Mouse (Mus musculus): ENCODE data around the gene Gm28230.

Gm28230 gene

DNA sequence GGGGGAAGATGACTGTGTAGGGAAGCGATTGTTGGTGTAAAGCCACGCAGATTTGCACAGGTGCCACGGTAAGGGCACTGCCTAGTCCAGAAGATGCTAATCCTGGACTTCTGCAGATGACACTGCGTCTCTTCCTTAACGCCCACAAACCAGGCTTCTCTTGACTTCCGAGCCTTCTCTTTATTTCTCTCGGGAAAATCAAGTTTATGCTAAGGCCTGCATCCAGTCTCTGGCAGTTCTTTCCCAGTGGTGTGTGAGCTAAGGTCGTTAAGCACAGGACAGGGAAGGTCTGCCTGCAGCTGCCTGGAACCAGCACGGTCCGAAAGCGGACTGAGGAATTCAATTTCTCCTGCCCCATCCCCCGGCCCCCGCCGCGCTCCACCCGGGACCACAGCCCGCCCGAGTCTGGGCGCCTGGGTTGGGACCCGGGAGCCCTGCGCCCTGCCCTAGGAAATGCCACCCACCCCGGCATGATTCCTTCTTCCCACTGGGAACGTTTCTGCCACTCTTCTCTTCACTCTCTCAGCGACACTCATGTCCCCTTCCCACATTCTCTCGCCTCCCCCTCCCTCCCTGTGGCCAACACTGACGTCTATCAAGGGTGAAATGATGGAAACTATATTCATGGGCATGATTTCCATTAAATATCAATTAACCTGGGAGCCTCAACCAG lies 22.7 kb upstream of the Gm28230 start:
- no peak for DNase-seq (ENCODE audit: low spot score in 2 of 2)

DNA sequence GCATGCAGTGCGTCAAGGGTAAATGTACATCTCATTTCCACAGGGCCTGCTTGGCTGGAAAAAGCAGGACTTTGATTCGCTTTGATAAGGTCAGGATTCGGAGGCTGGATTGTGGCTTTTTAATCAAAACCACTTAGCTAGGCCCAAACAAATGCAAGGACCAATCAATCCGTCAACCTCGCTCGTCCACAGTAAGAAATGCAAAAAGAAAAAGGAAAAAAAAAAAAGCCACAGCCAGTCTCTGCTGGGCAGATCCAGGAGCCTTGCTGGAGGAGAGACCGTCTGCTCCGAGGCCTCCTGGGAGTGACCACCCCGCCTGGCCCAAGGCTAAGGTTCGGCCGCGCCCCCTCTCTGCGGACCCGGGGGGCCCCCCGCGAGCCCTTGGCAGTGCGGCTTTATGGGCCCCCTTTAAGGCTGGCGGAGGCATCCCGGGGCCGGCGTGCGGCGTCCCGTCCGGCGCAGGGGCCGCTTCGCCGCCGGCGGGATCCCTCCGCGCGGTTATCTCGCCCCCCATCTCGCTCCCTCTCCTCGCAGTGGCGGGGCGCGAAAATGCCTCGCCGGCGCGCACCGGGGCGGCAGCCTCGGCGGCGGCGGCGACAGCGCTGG lies 22.0 kb upstream of the Gm28230 start, which contains the start of gene Hoxd8:
TSS of gene Hoxd8 (plus strand) at position 223 of the 606 bp plus-strand sequence.
- peak; percentile 86 to 87 for DNase-seq (ENCODE audit: low spot score in 2 of 2)

DNA sequence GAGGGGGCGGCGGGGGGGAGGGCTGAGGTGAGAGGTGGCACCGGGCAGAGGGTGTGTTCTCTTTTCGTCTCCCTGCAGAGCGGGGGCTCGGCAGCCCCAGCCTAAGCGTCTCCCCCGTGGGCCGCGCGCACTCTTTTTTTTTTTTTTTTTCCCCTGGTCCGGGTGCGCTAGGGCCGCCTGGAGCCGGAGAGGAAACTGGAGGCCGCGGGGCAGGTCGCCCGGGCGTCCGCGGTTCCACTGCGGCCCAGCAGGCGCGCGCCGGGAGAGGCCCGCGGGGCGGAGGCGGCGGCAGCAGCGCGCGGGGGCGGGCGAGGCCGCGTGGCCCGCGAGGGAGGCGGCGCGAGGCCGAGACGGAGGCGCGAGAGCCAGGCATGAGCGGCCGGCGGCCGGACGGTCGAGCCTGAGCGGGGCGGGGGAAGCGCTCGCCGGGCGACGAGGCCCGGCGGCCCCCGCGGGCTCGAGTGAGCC lies 21.5 kb upstream of the Gm28230 start:
- DNase-seq (ENCODE audit: low spot score in 2 of 2), result no peak

DNA sequence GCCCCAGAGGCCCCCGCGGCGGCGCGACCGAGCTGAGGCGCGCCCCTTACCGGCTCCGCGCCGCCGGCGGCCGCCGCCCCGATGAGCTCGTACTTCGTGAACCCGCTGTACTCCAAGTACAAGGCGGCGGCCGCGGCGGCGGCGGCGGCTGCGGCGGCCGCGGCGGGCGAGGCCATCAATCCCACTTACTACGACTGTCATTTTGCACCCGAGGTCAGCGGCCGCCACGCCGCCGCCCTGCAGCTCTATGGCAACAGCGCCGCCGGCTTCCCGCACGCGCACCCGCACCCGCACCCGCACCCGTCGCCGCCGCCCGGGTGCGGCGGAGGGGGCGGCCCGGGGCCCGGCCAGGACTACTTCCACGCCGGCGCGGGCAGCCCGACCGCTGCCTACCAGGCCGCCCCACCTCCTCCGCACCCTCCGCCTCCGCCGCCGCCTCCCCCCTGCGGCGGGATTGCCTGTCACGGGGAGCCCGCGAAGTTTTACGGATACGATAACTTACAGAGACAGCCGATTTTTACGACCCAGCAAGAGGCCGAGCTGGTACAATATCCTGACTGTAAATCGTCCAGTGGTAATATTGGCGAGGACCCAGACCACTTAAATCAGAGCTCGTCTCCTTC lies 20.9 kb upstream of the Gm28230 start:
- DNase-seq (ENCODE audit: low spot score in 2 of 2), result peak in 1 of 2 experiments; percentile 79

GRCm38 (mm10) chr2:74706393-74706960 lies 20.1 kb upstream of the Gm28230 start:
- no peak for DNase-seq (ENCODE audit: low spot score in 2 of 2)

DNA sequence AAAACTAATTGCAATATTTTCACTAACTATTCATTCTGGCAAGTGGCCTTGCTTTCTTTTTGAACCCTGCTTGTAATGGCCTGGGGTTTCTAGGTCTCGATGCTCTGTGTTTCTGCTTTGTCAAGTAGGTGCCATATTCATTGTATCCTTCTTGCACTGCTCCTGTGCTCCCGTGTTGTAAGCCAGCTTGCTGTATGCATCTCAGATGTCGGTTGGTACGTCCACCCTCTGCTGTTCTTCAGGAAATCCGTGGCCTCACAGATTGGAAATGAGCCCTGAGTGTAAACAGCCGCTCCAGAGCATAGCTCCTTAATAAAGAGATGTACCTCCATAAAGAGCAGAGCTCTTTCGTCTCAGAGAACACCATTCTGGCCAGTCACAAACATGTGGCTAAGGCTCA lies 18.9 kb upstream of the Gm28230 start:
- DNase-seq (ENCODE audit: low spot score in 2 of 2), result no peak

GRCm38 (mm10) chr2:74708676-74709075 lies 17.9 kb upstream of the Gm28230 start:
- no peak for DNase-seq (ENCODE audit: low spot score in 2 of 2)

- DNase-seq (ENCODE audit: low spot score in 2 of 2), result no peak
Observed at GRCm38 (mm10) chr2:74709465-74710419, 16.8 kb upstream of the Gm28230 start.

DNA sequence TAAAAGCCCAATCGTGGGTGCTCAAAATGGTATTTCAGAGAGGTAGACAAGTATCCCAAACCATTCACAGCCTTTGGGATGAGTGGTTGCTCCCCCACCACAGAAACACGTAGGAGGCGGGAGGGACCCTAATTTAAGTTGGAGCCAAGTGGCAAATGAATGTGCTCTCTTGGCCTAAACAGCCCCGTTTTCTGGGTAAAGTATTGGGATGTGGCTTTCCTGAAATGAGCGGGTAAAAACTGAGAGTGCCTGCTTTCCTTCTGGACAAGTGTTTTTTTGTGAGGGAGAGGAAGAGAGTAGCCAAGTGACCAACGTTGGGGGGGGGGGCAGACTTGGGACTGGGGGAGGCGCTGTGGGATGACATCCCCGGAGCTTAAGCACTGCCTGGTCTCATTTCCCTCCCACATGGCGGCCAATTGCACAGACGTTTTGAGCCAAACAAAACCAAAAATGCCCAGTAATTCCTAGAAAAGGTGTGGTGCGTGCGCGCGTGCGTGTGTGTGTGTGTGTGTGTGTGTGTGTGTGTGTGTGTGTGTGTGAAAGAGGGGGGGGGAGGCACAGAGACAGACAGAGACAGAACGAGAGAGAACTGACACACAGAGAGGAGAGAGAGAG lies 15.5 kb upstream of the Gm28230 start:
- no peak for DNase-seq (ENCODE audit: low spot score in 2 of 2)

GRCm38 (mm10) chr2:74711721-74712621 lies 14.6 kb upstream of the Gm28230 start, which contains the start of the genes Hoxd3 and Hoxd4:
Hoxd3 (plus strand) TSS chr2:74711927.
Hoxd4 (plus strand) TSS chr2:74711929.
- DNase-seq (ENCODE audit: low spot score in 2 of 2), result no peak

GRCm38 (mm10) chr2:74713239-74714150 lies 13.0 kb upstream of the Gm28230 start:
- DNase-seq (ENCODE audit: low spot score in 2 of 2), result no peak

DNA sequence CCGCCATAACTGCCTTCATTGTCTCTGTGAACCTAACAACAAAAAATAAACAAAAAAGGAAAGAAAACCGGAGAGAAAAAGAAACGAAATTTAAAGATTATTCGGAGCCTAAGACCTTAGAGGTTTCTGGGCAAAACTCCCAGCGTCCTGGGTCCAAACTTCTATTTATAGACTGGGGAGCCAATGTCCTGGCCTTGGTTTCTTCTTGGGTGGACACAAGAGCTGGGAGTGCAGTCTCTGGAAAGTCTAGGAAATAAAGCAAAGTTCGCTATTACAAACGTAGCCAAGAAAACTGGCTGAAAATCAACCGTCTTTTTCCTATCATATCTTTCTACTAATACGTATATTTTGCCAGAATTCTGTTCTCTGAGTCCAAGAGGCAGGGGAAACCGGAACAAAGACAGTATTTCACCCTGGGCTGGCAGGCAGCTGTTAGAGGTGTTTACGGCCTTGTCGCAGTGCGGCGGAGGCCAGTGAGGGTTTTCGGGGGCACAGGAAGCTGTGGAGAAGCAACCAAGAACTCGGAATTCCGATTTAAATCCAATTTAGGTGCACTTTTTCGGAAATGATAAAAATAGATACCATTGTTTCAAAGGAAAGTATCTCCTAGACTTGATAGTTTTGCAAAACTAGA lies 12.3 kb upstream of the Gm28230 start:
- no peak for DNase-seq (ENCODE audit: low spot score in 2 of 2)

DNA sequence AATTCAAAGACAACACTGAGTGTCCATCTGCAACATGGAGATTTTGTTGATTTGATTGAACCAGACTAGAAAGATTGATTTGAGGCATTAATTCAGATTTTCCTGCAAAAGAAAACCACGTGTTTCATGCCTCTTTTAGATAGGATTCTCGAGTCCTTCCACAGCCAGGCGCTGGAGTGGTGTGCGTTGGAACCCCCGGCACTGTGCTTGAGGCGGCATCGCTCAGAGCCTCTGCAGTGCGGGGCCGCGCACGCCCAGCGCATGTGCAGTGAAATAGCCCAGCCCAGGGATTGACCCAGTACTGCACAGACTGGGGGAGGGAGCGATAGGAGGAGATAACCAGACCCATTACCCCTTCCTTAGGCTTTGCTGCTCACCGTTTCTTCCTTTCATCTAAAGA lies 11.6 kb upstream of the Gm28230 start:
- no peak for DNase-seq (ENCODE audit: low spot score in 2 of 2)

DNA sequence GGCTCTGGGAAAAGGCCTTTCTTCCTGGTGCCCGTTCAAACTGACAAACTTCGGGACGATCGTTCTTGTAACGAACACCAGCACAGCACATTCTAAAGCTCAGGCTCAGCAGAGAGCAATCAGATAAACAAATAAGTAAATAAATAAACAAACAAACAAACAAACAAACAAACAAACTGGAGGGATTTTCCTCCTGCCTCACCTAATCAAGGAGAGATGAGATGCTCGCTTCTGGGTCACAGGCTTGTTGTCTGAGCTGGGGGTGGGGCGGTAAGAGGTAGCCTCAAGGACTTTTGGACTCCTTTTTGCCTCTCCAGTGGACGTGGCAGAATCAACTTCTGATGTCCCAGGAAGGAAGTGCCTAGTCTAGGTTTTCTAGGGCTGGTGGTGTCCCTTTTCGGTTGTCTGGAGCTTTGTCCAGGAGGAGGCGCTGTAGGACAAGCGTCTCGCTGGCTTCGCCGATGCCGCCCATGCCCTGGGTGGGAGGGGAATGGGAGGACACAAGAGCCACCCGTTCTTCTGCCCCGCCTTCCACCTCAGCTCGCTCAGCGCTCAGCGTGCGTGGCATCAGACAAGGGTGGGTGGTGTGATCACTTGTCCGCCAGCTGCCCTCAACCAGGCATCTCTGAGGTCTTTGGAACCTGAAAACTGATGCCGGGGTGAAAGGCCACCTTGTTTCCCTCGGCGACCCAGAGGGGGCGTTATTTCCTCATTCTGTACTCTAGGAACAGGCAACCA lies 10.9 kb upstream of the Gm28230 start:
- peak; percentile 86 to 95 for DNase-seq (ENCODE audit: low spot score in 2 of 2)

GRCm38 (mm10) chr2:74720384-74720783 lies 6.1 kb upstream of the Gm28230 start:
- no peak for DNase-seq (ENCODE audit: low spot score in 2 of 2)

DNA sequence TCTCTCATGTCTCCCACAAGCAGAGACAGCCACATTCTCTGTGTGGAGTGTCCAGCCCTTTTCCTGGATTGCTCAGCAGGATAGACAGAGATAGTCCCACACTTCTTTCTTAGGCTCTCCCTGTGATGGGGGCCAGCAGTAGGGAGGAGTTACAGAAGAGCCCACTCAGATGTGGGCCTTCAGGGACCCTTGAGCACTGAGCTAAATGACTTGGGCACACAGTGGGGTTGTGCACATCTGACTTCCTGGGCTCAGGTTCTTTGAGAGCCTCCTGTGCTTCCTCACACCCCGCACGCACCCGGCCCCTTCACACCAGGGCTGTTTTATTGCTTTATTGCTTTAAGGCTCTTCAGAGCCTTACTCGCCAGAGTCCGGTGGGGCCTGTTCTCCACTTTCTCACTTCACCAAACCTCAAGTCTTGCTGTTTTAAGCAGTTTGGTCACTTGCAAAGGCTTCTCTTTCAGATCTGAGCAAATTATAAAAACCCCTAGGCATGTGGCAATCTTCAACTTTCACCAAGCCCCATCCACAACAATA lies 5.5 kb upstream of the Gm28230 start:
- no peak for DNase-seq (ENCODE audit: low spot score in 2 of 2)

GRCm38 (mm10) chr2:74721882-74722281 lies 4.6 kb upstream of the Gm28230 start:
- no peak for DNase-seq (ENCODE audit: low spot score in 2 of 2)

Measured in urinary bladder, postnatal 4 days (tissue).